In genomic region chr10:75062189-75062561, GRCm38 (mm10) we compare ENCODE assay signal across 9 mouse cellular contexts. TPM values are rescaled to one million over a fixed set of nuclear protein-coding genes. Genes with fewer than 3 reads are reported as not detected.
DNase-seq lines count a peak whose midpoint lies in the region; ATAC-seq lines count a peak whose summit lies in the region.
"Had no signal": no experiment of that assay in that cellular context is flagged by ENCODE, and none has a peak within 500 bp of the region (broad histone marks: within the 10 kb centered on the region; RNA-seq: fewer than 3 reads in every experiment).

No protein-coding gene starts in this region.

- H3K27me3 ChIP-seq in erythroblast, embryonic 14.5 days (ENCODE audit: control insufficient read depth), result peaks cover 47% of the 10 kb centered on the region
- peaks cover 10% of the 10 kb centered on the region for H3K27me3 ChIP-seq in heart, embryonic 11.5 days (ENCODE audit: control insufficient read depth, insufficient read depth, low read length)
- H3K27me3 ChIP-seq in kidney, embryonic 16.5 days (ENCODE audit: insufficient read depth, low read length), result no peaks in the 10 kb centered on the region

- peak overlapping the region; percentile 90 for H3K4me2 ChIP-seq in heart, embryonic 11.5 days
- peak overlapping the region; percentile 92 for H3K4me2 ChIP-seq in kidney, embryonic 16.5 days (replicated peaks; ENCODE audit: low read depth, low read length)

- no peak for ATAC-seq in erythroblast, adult 5-6 weeks (replicated peaks; ENCODE audit: low FRiP score, poor library complexity, severe bottlenecking)
- no peak for ATAC-seq in heart, embryonic 11.5 days (replicated peaks; ENCODE audit: insufficient number of reproducible peaks, low FRiP score, low TSS enrichment)
- no peak for ATAC-seq in kidney, embryonic 16.5 days (ENCODE audit: low FRiP score, low TSS enrichment)

- H3K4me1 ChIP-seq in erythroblast, embryonic 14.5 days (ENCODE audit: control insufficient read depth), result peaks cover 14% of the 10 kb centered on the region
- H3K4me1 ChIP-seq in heart, embryonic 11.5 days (ENCODE audit: control insufficient read depth, insufficient read depth, low read length), result peaks cover 35% of the 10 kb centered on the region
- peaks cover 42% of the 10 kb centered on the region for H3K4me1 ChIP-seq in kidney, embryonic 16.5 days (ENCODE audit: insufficient read depth, low read length)

- peaks cover 5% of the 10 kb centered on the region; the same call in 1 of the 2 replicates for H3K9me3 ChIP-seq in erythroblast, embryonic 14.5 days (ENCODE audit: control insufficient read depth, low read length)
- H3K9me3 ChIP-seq in heart, embryonic 11.5 days (replicated peaks; ENCODE audit: control insufficient read depth, low read length), result no peaks in the 10 kb centered on the region
- H3K9me3 ChIP-seq in kidney, embryonic 16.5 days (ENCODE audit: low read length), result no peaks in the 10 kb centered on the region

- peak; percentile 57 for DNase-seq in NIH3T3 (ENCODE audit: low read depth)
- DNase-seq in lung, postnatal 4 days, result peak; percentile 77 to 82
- DNase-seq in frontal cortex, postnatal 25 days (ENCODE audit: low spot score in 2 of 2), result no peak
- no peak for DNase-seq in ovary, postnatal 14 days (ENCODE audit: low spot score)

- WGBS in heart, embryonic 11.5 days (ENCODE audit: insufficient replicate concordance), result 15% methylated on average over 6 of the region's 6 CpGs
- 10% methylated on average over 6 of the region's 6 CpGs for WGBS in kidney, embryonic 16.5 days

- H3K4me3 ChIP-seq in erythroblast, embryonic 14.5 days (replicated peaks), result peak overlapping the region; percentile 58
- H3K4me3 ChIP-seq in heart, embryonic 11.5 days (ENCODE audit: low read depth, low read length), result peak overlapping the region; percentile 83
- H3K4me3 ChIP-seq in kidney, embryonic 16.5 days (ENCODE audit: low read length), result peak overlapping the region; percentile 88

- H3K36me3 ChIP-seq in erythroblast, embryonic 14.5 days (ENCODE audit: control insufficient read depth), result no peaks in the 10 kb centered on the region
- no peaks in the 10 kb centered on the region for H3K36me3 ChIP-seq in heart, embryonic 11.5 days (ENCODE audit: control insufficient read depth, insufficient read depth, low read length)
- H3K36me3 ChIP-seq in kidney, embryonic 16.5 days (ENCODE audit: insufficient read depth, low read length), result 0 out of 2 replicates have a peak, but pooled peaks cover 3% of the 10 kb centered on the region

- no peak overlapping the region for H3K27ac ChIP-seq in heart, embryonic 11.5 days (ENCODE audit: low read depth, low read length)
- H3K27ac ChIP-seq in kidney, embryonic 16.5 days (ENCODE audit: low read length), result no peak overlapping the region
- H3K27ac ChIP-seq: macrophage had no signal

- peak overlapping the region; percentile 78; the same call in 1 of the 2 replicates for H3K9ac ChIP-seq in heart, embryonic 11.5 days (ENCODE audit: low read depth, low read length)
- peak overlapping the region; percentile 83 for H3K9ac ChIP-seq in kidney, embryonic 16.5 days (replicated peaks; ENCODE audit: low read length)

RNA-seq across cellular contexts. Expression of gene Bcr, which starts 1.8 kb away (rescaled TPM):
- 0.03 and 0.11 TPM in 2 replicates for polyA plus RNA-seq in erythroblast, embryonic 14.5 days (2012)
- 2.7 and 3.7 TPM in 2 replicates for total RNA-seq in erythroblast, adult 5-6 weeks (2015; ENCODE audit: low replicate concordance)
- 2.3 and 4.9 TPM in 2 replicates for total RNA-seq in erythroblast, adult 5-6 weeks (2017; ENCODE audit: low replicate concordance)
- polyA plus RNA-seq in heart, embryonic 11.5 days (2014; fragmentation: Nextera tagmentation; extraction: Ambion mirVana), result 26.5 and 31.1 TPM in 2 replicates
- polyA plus RNA-seq in kidney, embryonic 16.5 days (2015; fragmentation: Nextera tagmentation; extraction: Ambion mirVana), result 6.8 and 8.4 TPM in 2 replicates

RNA-seq across cellular contexts. Expression of gene Rab36, which starts 25.3 kb away (rescaled TPM):
- polyA plus RNA-seq in erythroblast, embryonic 14.5 days (2012), result not detected in 2 replicates
- 1.3 TPM in 1 of 2 replicates, not detected in the other for total RNA-seq in erythroblast, adult 5-6 weeks (2015; ENCODE audit: low replicate concordance)
- total RNA-seq in erythroblast, adult 5-6 weeks (2017; ENCODE audit: low replicate concordance), result 1.4 TPM in 1 of 2 replicates, not detected in the other
- 4.1 and 5.2 TPM in 2 replicates for polyA plus RNA-seq in heart, embryonic 11.5 days (2014; fragmentation: Nextera tagmentation; extraction: Ambion mirVana)
- 10.9 and 12.9 TPM in 2 replicates for polyA plus RNA-seq in kidney, embryonic 16.5 days (2015; fragmentation: Nextera tagmentation; extraction: Ambion mirVana)

RNA-seq across cellular contexts. Expression of gene Rsph14, which starts 29.8 kb away (rescaled TPM):
- not detected in 2 replicates for polyA plus RNA-seq in erythroblast, embryonic 14.5 days (2012)
- not detected in 2 replicates for total RNA-seq in erythroblast, adult 5-6 weeks (2015; ENCODE audit: low replicate concordance)
- not detected in 2 replicates for total RNA-seq in erythroblast, adult 5-6 weeks (2017; ENCODE audit: low replicate concordance)
- not detected in 2 replicates for polyA plus RNA-seq in heart, embryonic 11.5 days (2014; fragmentation: Nextera tagmentation; extraction: Ambion mirVana)
- polyA plus RNA-seq in kidney, embryonic 16.5 days (2015; fragmentation: Nextera tagmentation; extraction: Ambion mirVana), result not detected in 2 replicates
- polyA plus RNA-seq: macrophage had no signal

Comparison
In these comparisons a context has a peak if more than half of its experiments do, and no peak if none do; other contexts are left out.
1. DNase-seq: peak in NIH3T3 (single experiment) and lung, postnatal 4 days (2 of 2); none in frontal cortex, postnatal 25 days (0 of 2) and ovary, postnatal 14 days (single experiment).
2. Peak in every context shown above with its lines, with median percentiles within 50 percentile points of each other: H3K4me3 ChIP-seq.